Mouse (Mus musculus): ENCODE results near the gene Itih4. TPM values are rescaled to one million over a fixed set of nuclear protein-coding genes. Genes with fewer than 3 reads are reported as not detected.

The Itih4 gene
- polyA plus RNA-seq, 1 experiment, result not detected

GRCm38 (mm10) chr14:30903036-30903435, 16.8 kb downstream of the Itih4 start:
- TF ChIP-seq CTCF (IDR thresholded peaks at IDR 0.05; ENCODE audit: low read depth, low read length) (no peak), POLR2A (IDR thresholded peaks at IDR 0.05; ENCODE audit: insufficient read depth, low read length) (no peak), EP300 (IDR thresholded peaks at IDR 0.05; ENCODE audit: insufficient read depth, low read depth, low read length) (no peak)
- no peaks in the 10 kb centered on the region for H3K27me3 ChIP-seq (ENCODE audit: control insufficient read depth, insufficient read depth, low read length, poor library complexity, severe bottlenecking)
- H3K27ac ChIP-seq (ENCODE audit: insufficient read depth, low read length), result no peak overlapping the region
- H3K36me3 ChIP-seq (ENCODE audit: control insufficient read depth, insufficient read depth, low read length, poor library complexity, severe bottlenecking), result no peaks in the 10 kb centered on the region
- H3K9me3 ChIP-seq (replicated peaks; ENCODE audit: control insufficient read depth, insufficient read depth, low read length, poor library complexity, severe bottlenecking), result no peaks in the 10 kb centered on the region
- H3K9ac ChIP-seq (ENCODE audit: low read depth, poor library complexity, severe bottlenecking), result no peak overlapping the region
- H3K4me3 ChIP-seq (ENCODE audit: low read depth, low read length), result no peak overlapping the region
- no peaks in the 10 kb centered on the region for H3K4me1 ChIP-seq (ENCODE audit: control insufficient read depth, insufficient read depth, low read length)

GRCm38 (mm10) chr14:30904307-30904706, 18.0 kb downstream of the Itih4 start:
- no peaks in the 10 kb centered on the region for H3K27me3 ChIP-seq (ENCODE audit: control insufficient read depth, insufficient read depth, low read length, poor library complexity, severe bottlenecking)
- H3K36me3 ChIP-seq (ENCODE audit: control insufficient read depth, insufficient read depth, low read length, poor library complexity, severe bottlenecking), result no peaks in the 10 kb centered on the region
- H3K9ac ChIP-seq (ENCODE audit: low read depth, poor library complexity, severe bottlenecking), result no peak overlapping the region

GRCm38 (mm10) chr14:30906001-30906400, 19.7 kb downstream of the Itih4 start:
- Histone ChIP-seq H3K9me3 (replicated peaks; ENCODE audit: control insufficient read depth, insufficient read depth, low read length, poor library complexity, severe bottlenecking) (no peaks in the 10 kb centered on the region), H3K4me3 (ENCODE audit: low read depth, low read length) (no peak overlapping the region), H3K27me3 (ENCODE audit: control insufficient read depth, insufficient read depth, low read length, poor library complexity, severe bottlenecking) (no peaks in the 10 kb centered on the region), H3K36me3 (ENCODE audit: control insufficient read depth, insufficient read depth, low read length, poor library complexity, severe bottlenecking) (no peaks in the 10 kb centered on the region), H3K27ac (ENCODE audit: insufficient read depth, low read length) (no peak overlapping the region), H3K9ac (ENCODE audit: low read depth, poor library complexity, severe bottlenecking) (no peak overlapping the region), H3K4me1 (ENCODE audit: control insufficient read depth, insufficient read depth, low read length) (no peaks in the 10 kb centered on the region)
- TF ChIP-seq POLR2A (IDR thresholded peaks at IDR 0.05; ENCODE audit: insufficient read depth, low read length) (no peak), CTCF (IDR thresholded peaks at IDR 0.05; ENCODE audit: low read depth, low read length) (no peak), EP300 (IDR thresholded peaks at IDR 0.05; ENCODE audit: insufficient read depth, low read depth, low read length) (no peak)

More at GRCm38 (mm10) chr14:30904307-30904706, 18.0 kb downstream of the Itih4 start:
- Histone ChIP-seq H3K4me1 (ENCODE audit: control insufficient read depth, insufficient read depth, low read length) (no peaks in the 10 kb centered on the region), H3K4me3 (ENCODE audit: low read depth, low read length) (no peak overlapping the region), H3K9me3 (replicated peaks; ENCODE audit: control insufficient read depth, insufficient read depth, low read length, poor library complexity, severe bottlenecking) (no peaks in the 10 kb centered on the region), H3K27ac (ENCODE audit: insufficient read depth, low read length) (no peak overlapping the region)
- no peak for TF ChIP-seq CTCF (IDR thresholded peaks at IDR 0.05; ENCODE audit: low read depth, low read length)
- TF ChIP-seq POLR2A (IDR thresholded peaks at IDR 0.05; ENCODE audit: insufficient read depth, low read length), result no peak
- TF ChIP-seq EP300 (IDR thresholded peaks at IDR 0.05; ENCODE audit: insufficient read depth, low read depth, low read length), result no peak

- H3K27ac ChIP-seq (ENCODE audit: insufficient read depth, low read length), result no peak overlapping the region
- no peak overlapping the region for H3K9ac ChIP-seq (ENCODE audit: low read depth, poor library complexity, severe bottlenecking)
- no peak for TF ChIP-seq EP300 (IDR thresholded peaks at IDR 0.05; ENCODE audit: insufficient read depth, low read depth, low read length)
- no peak for TF ChIP-seq CTCF (IDR thresholded peaks at IDR 0.05; ENCODE audit: low read depth, low read length)
- no peak for TF ChIP-seq POLR2A (IDR thresholded peaks at IDR 0.05; ENCODE audit: insufficient read depth, low read length)
- no peaks in the 10 kb centered on the region for H3K9me3 ChIP-seq (replicated peaks; ENCODE audit: control insufficient read depth, insufficient read depth, low read length, poor library complexity, severe bottlenecking)
- no peaks in the 10 kb centered on the region for H3K27me3 ChIP-seq (ENCODE audit: control insufficient read depth, insufficient read depth, low read length, poor library complexity, severe bottlenecking)
- H3K4me1 ChIP-seq (ENCODE audit: control insufficient read depth, insufficient read depth, low read length), result no peaks in the 10 kb centered on the region
- no peak overlapping the region for H3K4me3 ChIP-seq (ENCODE audit: low read depth, low read length)
- no peaks in the 10 kb centered on the region for H3K36me3 ChIP-seq (ENCODE audit: control insufficient read depth, insufficient read depth, low read length, poor library complexity, severe bottlenecking)
Observed at GRCm38 (mm10) chr14:30907814-30908265, 21.6 kb downstream of the Itih4 start.

GRCm38 (mm10) chr14:30911141-30911540, 24.9 kb downstream of the Itih4 start:
- no peak overlapping the region for H3K4me3 ChIP-seq (ENCODE audit: low read depth, low read length)
- H3K36me3 ChIP-seq (ENCODE audit: control insufficient read depth, insufficient read depth, low read length, poor library complexity, severe bottlenecking), result no peaks in the 10 kb centered on the region
- H3K9ac ChIP-seq (ENCODE audit: low read depth, poor library complexity, severe bottlenecking), result no peak overlapping the region
- H3K4me1 ChIP-seq (ENCODE audit: control insufficient read depth, insufficient read depth, low read length), result no peaks in the 10 kb centered on the region
- TF ChIP-seq POLR2A (IDR thresholded peaks at IDR 0.05; ENCODE audit: insufficient read depth, low read length) (no peak), CTCF (IDR thresholded peaks at IDR 0.05; ENCODE audit: low read depth, low read length) (no peak)
- H3K27me3 ChIP-seq (ENCODE audit: control insufficient read depth, insufficient read depth, low read length, poor library complexity, severe bottlenecking), result no peaks in the 10 kb centered on the region
- no peak overlapping the region for H3K27ac ChIP-seq (ENCODE audit: insufficient read depth, low read length)
- no peaks in the 10 kb centered on the region for H3K9me3 ChIP-seq (replicated peaks; ENCODE audit: control insufficient read depth, insufficient read depth, low read length, poor library complexity, severe bottlenecking)

GRCm38 (mm10) chr14:30912641-30913040, 26.4 kb downstream of the Itih4 start:
- no peaks in the 10 kb centered on the region for H3K36me3 ChIP-seq (ENCODE audit: control insufficient read depth, insufficient read depth, low read length, poor library complexity, severe bottlenecking)
- H3K27me3 ChIP-seq (ENCODE audit: control insufficient read depth, insufficient read depth, low read length, poor library complexity, severe bottlenecking), result no peaks in the 10 kb centered on the region
- H3K4me1 ChIP-seq (ENCODE audit: control insufficient read depth, insufficient read depth, low read length), result no peaks in the 10 kb centered on the region
- H3K9me3 ChIP-seq (replicated peaks; ENCODE audit: control insufficient read depth, insufficient read depth, low read length, poor library complexity, severe bottlenecking), result no peaks in the 10 kb centered on the region
- no peak overlapping the region for H3K27ac ChIP-seq (ENCODE audit: insufficient read depth, low read length)
- no peak overlapping the region for H3K9ac ChIP-seq (ENCODE audit: low read depth, poor library complexity, severe bottlenecking)
- H3K4me3 ChIP-seq (ENCODE audit: low read depth, low read length), result no peak overlapping the region
- TF ChIP-seq CTCF (IDR thresholded peaks at IDR 0.05; ENCODE audit: low read depth, low read length), result no peak
- TF ChIP-seq EP300 (IDR thresholded peaks at IDR 0.05; ENCODE audit: insufficient read depth, low read depth, low read length), result no peak
- TF ChIP-seq POLR2A (IDR thresholded peaks at IDR 0.05; ENCODE audit: insufficient read depth, low read length), result no peak
